Mouse (Mus musculus) forebrain, embryonic 13.5 days (tissue): ENCODE measurements around the gene Nucks1. TPM values are rescaled to one million over a fixed set of nuclear protein-coding genes. Genes with fewer than 3 reads are reported as not detected.

Experiments used
- ATAC-seq: fragments of 200-750 bp; cut with Nextera tagmentation; 2 replicates; pipeline ENCODE4 v1.8.0; 2017
- H3K27ac ChIP-seq: fragments of 300-500 bp; sonication (generic); 2 replicates; pipeline ENCODE4 v1.5.1; 2015; ENCODE audit warnings: inconsistent platforms, mild to moderate bottlenecking, moderate library complexity
- H3K27me3 ChIP-seq: fragments of 300-500 bp; sonication (generic); 2 replicates; pipeline ENCODE4 v1.6.1; 2015; ENCODE audit warnings: mild to moderate bottlenecking, inconsistent platforms
- H3K36me3 ChIP-seq: fragments of 300-500 bp; sonication (generic); 2 replicates; pipeline ENCODE4 v1.6.1; 2015; ENCODE audit warnings: mild to moderate bottlenecking, inconsistent platforms; ENCODE audit not compliant: poor library complexity, severe bottlenecking
- H3K4me1 ChIP-seq: fragments of 300-500 bp; sonication (generic); 2 replicates; pipeline ENCODE4 v1.6.1; 2015; ENCODE audit warnings: inconsistent platforms
- H3K4me2 ChIP-seq: fragments of 300-500 bp; sonication (generic); 2 replicates; pipeline ENCODE4 v1.6.1; 2015; ENCODE audit warnings: inconsistent platforms, mild to moderate bottlenecking, moderate library complexity
- H3K4me3 ChIP-seq: fragments of 300-500 bp; sonication (generic); 2 replicates; pipeline ENCODE4 v1.5.1; 2015; ENCODE audit warnings: mild to moderate bottlenecking, inconsistent platforms
- H3K9ac ChIP-seq: fragments of 300-500 bp; sonication (generic); 2 replicates; pipeline ENCODE4 v1.6.1; 2015; ENCODE audit warnings: mild to moderate bottlenecking, inconsistent platforms
- H3K9me3 ChIP-seq: fragments of 300-500 bp; sonication (generic); replicated peaks from 2 replicates; pipeline ENCODE4 v1.6.1; 2016; ENCODE audit warnings: inconsistent platforms
- WGBS: fragments of 180-500 bp; shearing (Covaris S2); methylation state at CpG from one replicate; pipeline ENCODE4 v1.1.7; 2015; 5-methylcytosine and 5-hydroxymethylcytosine counted together
- polyA plus RNA-seq: library from polyadenylated mRNA; unstranded; fragments of >200 nt; fragmentation: Nextera tagmentation; extraction: Ambion mirVana; gene quantifications from 2 replicates; pipeline ENCODE4 v1.2.1, GENCODE M21; 2015

Nucks1 gene
- polyA plus RNA-seq, 1 experiment from 2014 or later, result 83.9 TPM

DNA sequence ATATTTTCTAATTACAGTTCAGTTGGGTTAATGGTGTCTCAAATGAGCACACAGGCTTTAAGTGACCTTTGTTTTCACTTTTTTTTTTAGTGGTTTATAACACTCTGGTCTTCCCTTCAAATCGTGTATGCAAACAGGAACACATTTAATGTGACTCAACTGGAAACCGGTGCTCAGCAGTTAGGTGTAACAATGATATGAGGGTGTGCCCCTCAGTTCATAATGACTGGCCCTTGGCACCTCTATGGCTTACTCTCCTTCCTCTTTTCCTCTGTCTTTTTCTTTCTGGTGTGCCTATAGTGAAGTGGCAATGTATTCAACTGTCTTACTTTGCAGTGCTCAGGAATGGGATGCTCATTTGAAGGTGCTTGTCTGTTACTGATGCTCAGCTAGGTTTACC is 23.1 kb downstream of the Nucks1 start:
- 91% methylated on average over 2 of the region's 2 CpGs for WGBS
- Histone ChIP-seq H3K4me3 (no peak overlapping the region), H3K9ac (no peak overlapping the region), H3K4me2 (no peak overlapping the region), H3K9me3 (no peaks in the 10 kb centered on the region), H3K27me3 (no peaks in the 10 kb centered on the region), H3K4me1 (no peaks in the 10 kb centered on the region), H3K27ac (no peak overlapping the region), H3K36me3 (peaks cover 69% of the 10 kb centered on the region)
- ATAC-seq, result no peak

DNA sequence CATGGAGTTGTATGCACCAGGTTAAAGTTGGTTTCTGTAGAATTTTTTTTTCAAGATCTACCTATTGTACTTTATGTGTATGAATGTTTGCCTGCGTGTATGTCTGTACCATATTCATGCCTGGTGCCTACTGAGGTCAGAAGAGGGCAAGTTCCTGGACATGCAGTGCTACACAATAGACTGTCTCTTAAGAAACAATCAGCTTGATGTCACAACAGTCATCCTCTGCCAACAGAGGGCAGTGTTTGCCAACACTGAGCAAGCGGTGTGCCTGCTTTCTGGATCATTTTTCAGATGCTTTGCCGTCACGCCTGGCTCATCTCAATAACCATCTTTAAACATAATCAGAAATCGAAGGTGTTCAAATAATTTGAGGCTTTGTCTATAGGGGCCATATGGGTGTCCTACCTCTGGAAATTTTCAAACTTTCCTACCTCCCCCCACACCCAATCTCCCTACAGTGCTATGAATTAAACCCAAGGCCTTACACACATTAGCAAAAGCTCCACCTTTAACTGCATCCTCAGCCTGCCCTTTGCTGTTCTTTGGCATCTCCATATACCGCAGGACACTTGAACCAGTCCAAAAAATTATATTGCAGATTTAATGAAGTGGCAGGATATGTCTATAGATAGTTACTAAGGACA is 27.4 kb downstream of the Nucks1 start:
- Histone ChIP-seq H3K4me2 (no peak overlapping the region), H3K27ac (no peak overlapping the region)

DNA sequence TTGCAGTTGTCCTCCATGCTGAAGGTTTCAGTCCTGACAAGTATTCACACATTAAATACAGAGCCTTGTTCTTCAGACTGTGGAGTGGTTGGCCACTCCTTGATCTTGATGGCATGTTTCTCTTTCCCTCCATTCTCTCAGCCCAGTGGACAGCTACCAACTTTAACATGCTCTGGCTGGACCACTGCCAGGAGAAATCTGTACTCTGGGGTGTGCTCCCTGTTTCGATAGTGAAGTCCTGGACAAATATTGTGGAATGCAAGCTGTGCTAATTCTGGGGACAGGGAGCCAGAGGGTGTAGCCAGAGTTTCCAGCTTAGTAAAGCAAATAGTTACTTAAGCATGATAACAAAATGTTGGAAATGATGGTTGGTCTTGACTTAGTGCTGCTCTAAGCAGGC is 28.5 kb downstream of the Nucks1 start:
- H3K36me3 ChIP-seq, result peaks cover 24% of the 10 kb centered on the region
- H3K4me1 ChIP-seq, result no peaks in the 10 kb centered on the region
- H3K27ac ChIP-seq, result no peak overlapping the region
- 79% methylated on average over 1 of the region's 1 CpGs for WGBS
- no peak overlapping the region for H3K4me2 ChIP-seq
- no peaks in the 10 kb centered on the region for H3K27me3 ChIP-seq
- ATAC-seq, result no peak
- H3K9me3 ChIP-seq, result no peaks in the 10 kb centered on the region
- H3K9ac ChIP-seq, result no peak overlapping the region
- H3K4me3 ChIP-seq, result no peak overlapping the region

More for the DNA sequence above, 27.4 kb downstream of the Nucks1 start:
- H3K27me3 ChIP-seq, result no peaks in the 10 kb centered on the region
- H3K9ac ChIP-seq, result no peak overlapping the region
- no peak overlapping the region for H3K4me3 ChIP-seq
- H3K9me3 ChIP-seq, result no peaks in the 10 kb centered on the region
- peak; percentile 71; the same call in 1 of the 2 replicates for ATAC-seq
- WGBS, result 47% methylated on average over 6 of the region's 6 CpGs
- no peaks in the 10 kb centered on the region for H3K4me1 ChIP-seq
- H3K36me3 ChIP-seq, result peaks cover 32% of the 10 kb centered on the region

DNA sequence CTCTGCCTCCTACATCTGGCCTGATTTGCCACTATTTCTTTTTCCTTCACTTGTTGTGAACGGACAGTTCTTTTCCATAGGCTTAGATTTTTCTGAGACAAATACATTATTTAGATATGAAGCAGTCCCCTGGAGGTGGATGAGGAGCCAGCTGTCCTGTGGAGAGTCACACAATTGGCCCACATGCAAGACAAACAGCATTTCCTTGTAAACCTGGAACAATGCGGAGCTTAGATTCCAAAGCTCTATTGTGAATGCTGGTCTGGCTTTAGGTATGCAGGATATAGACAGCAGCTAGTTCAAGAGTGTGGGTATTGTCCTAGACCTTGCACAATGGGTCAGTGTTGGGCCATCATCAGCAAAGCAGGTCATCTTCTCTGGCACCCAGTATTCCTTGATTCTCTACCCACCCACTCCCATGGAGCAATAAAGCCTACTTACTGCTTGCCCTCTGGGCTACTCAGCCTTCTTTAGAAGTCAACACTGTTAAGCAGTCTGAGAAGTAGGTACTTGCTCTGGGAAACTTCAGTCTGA is 30.4 kb downstream of the Nucks1 start:
- Histone ChIP-seq H3K4me2 (no peak overlapping the region), H3K36me3 (peaks cover 9% of the 10 kb centered on the region), H3K27ac (no peak overlapping the region), H3K4me3 (no peak overlapping the region), H3K9ac (no peak overlapping the region), H3K9me3 (no peaks in the 10 kb centered on the region), H3K27me3 (no peaks in the 10 kb centered on the region), H3K4me1 (no peaks in the 10 kb centered on the region)
- no peak for ATAC-seq
- 46% methylated on average over 2 of the region's 2 CpGs for WGBS

DNA sequence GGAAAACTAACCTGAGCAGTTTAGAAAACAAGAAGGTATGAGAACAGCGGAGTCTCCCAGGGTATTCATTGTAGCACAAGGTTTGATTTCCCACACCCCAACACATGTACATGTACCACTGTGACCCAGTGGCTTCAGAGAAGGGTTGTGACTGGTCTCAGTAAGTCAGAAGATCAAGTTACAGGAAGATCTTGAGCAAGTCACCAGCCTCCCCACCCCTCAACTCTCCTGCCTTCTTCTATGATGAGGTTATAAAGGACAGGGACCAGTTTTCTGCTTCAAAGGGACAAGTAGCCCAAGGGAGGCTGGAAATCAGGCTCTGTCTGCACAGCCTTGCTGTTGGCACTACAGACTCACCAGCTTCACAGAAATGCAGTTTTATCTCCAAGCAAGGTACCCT is 31.2 kb downstream of the Nucks1 start:
- no peak for ATAC-seq
- H3K4me2 ChIP-seq, result no peak overlapping the region
- H3K4me3 ChIP-seq, result no peak overlapping the region
- 96% methylated on average over 1 of the region's 1 CpGs for WGBS
- no peak overlapping the region for H3K9ac ChIP-seq
- H3K4me1 ChIP-seq, result no peaks in the 10 kb centered on the region
- H3K27me3 ChIP-seq, result no peaks in the 10 kb centered on the region
- peaks cover 9% of the 10 kb centered on the region for H3K36me3 ChIP-seq
- no peaks in the 10 kb centered on the region for H3K9me3 ChIP-seq
- no peak overlapping the region for H3K27ac ChIP-seq

DNA sequence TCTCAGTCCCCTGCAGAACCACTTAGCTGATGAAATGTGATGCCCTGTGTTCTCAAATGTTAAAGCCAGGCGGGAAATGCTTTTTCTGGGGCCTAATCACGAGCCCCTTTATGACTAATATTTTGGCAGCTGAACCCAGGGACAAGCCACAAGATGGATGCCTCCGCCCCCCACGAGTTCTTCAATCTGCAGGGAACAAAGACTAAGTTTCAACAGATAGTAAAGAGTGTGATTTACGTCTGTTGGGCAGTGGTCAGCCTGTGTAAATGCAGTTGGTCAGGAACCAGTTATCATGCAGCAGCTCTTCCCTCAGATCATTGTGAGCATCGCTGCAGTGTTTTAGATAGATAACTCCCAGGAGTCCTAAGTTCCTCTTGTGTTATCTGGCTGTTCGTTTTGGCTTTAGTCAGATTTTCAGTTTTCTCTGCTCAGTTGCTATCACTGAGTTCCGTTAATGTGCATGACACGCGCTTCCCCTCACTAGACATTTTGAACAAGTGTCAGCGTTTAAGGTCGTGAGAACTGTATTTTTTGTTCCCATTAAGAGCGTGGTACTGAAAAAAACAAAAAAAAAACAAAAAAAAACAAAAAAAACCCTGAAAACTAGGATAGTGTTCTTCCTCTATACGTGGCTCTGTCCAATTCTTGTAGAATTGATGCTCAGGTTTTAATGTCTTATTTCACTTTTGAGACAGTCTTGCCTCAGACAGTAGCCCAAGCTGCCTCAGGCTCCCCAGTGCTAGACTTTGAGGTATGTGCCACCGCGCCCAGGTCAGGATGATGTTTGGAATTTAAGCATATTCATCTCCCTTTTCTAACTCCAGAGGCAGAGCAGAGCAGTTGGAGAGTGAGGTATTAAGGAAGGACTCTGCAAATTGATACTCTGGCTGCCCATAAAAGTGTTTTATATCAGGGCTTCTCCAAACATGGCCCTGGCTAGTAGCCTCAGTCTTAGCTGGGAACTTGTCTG is 32.6 kb downstream of the Nucks1 start:
- no peak for ATAC-seq
- Histone ChIP-seq H3K36me3 (no peaks in the 10 kb centered on the region; the same call in 1 of the 2 replicates), H3K9me3 (no peaks in the 10 kb centered on the region), H3K4me2 (no peak overlapping the region), H3K27me3 (no peaks in the 10 kb centered on the region), H3K4me1 (no peaks in the 10 kb centered on the region), H3K27ac (no peak overlapping the region), H3K9ac (no peak overlapping the region), H3K4me3 (no peak overlapping the region)
- WGBS, result 83% methylated on average over 16 of the region's 16 CpGs

DNA sequence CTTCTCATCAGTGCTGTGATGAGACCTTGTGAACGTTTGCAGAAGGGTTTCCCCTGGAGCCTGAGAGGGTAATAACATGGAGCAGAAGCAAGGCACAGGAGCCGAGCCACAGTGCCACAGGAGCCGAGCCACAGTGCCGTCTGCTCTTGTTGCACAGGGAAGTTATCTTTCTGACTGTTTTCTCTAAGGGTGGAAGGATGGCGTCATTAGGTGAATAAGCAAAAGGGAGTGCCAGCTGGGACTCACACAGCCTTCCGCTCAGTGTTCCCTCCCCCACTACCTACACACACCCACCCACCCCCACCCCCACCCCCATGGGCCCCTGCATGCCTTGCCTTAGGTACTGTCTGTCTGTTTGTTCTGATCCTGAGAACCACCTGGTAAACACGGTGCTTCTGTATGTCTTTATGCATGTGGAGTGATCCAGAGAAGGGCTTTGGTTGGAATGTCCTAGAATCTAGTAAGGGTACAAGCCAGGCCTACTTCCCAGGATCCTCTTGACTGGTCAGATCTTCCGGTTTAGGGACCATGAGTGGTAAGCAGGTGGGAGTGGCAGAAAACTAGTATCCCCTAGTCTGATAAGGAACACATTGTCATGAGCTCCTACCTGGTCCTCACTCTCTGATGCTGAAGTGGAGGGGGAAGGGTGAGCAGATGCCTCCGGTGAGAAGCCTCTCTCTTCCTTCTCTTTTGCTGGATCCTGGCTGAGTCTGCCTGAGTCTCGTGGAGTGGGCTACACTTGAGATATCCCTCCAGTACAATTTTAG is 35.5 kb downstream of the Nucks1 start:
- Histone ChIP-seq H3K36me3 (no peaks in the 10 kb centered on the region), H3K27ac (no peak overlapping the region), H3K4me3 (no peak overlapping the region), H3K9me3 (no peaks in the 10 kb centered on the region), H3K4me1 (no peaks in the 10 kb centered on the region), H3K4me2 (no peak overlapping the region), H3K27me3 (no peaks in the 10 kb centered on the region), H3K9ac (no peak overlapping the region)
- ATAC-seq, result no peak
- WGBS, result 76% methylated on average over 10 of the region's 10 CpGs

DNA sequence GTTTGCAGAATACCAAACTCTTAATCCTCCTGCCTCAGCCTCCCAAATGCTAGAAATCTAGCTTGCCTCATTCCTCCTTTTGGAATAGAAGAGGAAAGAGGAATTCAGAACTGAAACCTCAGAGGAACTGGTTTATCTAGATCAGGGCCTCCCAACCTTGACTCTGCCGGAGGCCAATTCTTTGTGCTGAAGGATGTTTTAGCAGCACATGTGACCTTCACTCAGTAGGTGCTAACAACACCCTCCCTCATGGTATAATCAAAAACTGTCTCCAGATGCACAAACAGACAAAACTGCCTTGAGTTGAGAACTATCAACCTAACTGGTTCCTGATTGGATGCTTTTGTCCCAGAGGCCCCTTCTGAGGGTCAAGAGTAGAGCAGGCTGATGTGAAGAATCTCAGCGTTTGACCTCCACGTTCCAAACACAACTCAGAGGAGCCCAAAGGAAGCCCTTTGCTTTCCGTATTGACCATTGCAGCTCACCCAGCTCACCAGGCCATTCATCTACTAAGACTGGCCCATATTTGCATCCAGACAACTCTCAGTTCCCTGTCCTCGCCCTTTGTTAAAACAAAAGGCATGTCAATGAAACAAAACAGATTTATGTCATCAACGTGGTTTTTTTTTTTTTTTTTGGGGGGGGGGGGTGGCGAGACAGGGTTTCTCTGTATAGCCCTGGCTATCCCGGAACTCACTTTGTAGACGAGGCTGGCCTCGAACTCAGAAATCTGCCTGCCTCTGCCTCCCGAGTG is 36.3 kb downstream of the Nucks1 start:
- no peak overlapping the region for H3K4me3 ChIP-seq
- WGBS, result 93% methylated on average over 11 of the region's 11 CpGs
- no peaks in the 10 kb centered on the region for H3K27me3 ChIP-seq
- no peaks in the 10 kb centered on the region for H3K4me1 ChIP-seq
- ATAC-seq, result no peak
- H3K27ac ChIP-seq, result no peak overlapping the region
- H3K4me2 ChIP-seq, result no peak overlapping the region
- no peak overlapping the region for H3K9ac ChIP-seq
- no peaks in the 10 kb centered on the region for H3K9me3 ChIP-seq
- H3K36me3 ChIP-seq, result no peaks in the 10 kb centered on the region

DNA sequence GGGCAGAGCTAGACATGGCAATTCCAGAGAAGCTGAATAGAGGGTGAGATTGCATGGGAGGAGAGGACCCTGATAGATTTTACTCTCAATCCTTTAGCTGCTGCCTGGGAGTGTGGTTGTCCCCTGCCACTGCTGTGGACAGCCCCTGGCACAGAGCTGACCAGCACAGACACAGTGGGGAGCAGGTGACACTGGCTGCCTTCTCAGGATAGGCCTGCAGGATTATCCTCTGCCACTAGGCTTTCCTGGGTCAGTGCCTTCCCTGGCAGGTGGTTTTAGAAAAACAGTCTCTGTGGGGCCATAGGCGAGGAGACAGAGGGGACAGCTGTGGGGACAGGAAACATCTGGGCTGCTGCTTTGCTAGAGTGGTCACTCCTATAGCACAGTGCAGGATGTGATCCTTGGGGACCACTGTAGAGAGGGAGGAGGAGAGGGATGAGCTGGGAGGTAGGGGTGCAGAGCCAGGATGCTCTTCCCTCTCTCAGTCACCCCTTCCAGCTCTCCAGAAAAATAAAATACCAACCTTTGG is 37.7 kb downstream of the Nucks1 start:
- H3K4me1 ChIP-seq, result no peaks in the 10 kb centered on the region
- no peak overlapping the region for H3K4me2 ChIP-seq
- H3K36me3 ChIP-seq, result no peaks in the 10 kb centered on the region
- no peak overlapping the region for H3K9ac ChIP-seq
- H3K4me3 ChIP-seq, result no peak overlapping the region
- no peaks in the 10 kb centered on the region for H3K27me3 ChIP-seq
- no peaks in the 10 kb centered on the region for H3K9me3 ChIP-seq
- no peak overlapping the region for H3K27ac ChIP-seq
- WGBS, result 50% methylated on average over 1 of the region's 1 CpGs
- no peak for ATAC-seq

DNA sequence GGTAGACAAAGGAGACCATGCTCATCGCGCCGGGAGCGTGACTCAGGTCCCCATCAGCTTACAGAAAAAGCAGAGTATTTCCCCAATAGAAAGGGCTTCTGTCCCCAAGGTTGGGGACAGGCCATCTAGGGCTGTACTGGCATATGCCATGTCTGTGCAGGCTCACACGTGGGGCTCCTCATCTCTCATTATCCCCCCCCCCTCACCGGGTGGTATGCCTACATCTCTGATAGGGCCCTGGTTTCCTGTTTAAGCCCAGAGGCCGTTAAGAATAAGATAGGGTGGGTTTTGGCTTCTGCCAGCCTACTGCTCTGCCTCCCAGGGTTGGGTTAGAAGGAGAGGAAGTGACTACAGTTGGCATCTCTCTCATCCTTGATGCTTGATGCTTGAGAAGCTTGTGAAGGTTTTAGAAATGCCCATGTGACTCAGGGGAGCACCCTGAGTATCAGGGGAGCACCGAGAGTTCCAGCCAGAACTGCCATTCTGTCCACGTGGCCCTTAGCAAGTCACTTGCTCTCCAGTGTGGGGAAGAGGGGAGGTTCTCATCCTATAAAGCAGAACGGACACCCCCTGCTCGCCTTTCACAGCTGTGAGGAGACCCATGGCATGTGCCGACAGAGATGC is 44.0 kb downstream of the Nucks1 start:
- ATAC-seq, result no peak
- no peak overlapping the region for H3K4me3 ChIP-seq
- WGBS, result 86% methylated on average over 12 of the region's 12 CpGs
- H3K9me3 ChIP-seq, result no peaks in the 10 kb centered on the region
- no peak overlapping the region for H3K27ac ChIP-seq
- no peak overlapping the region for H3K4me2 ChIP-seq
- no peak overlapping the region for H3K9ac ChIP-seq
- no peaks in the 10 kb centered on the region for H3K4me1 ChIP-seq
- H3K36me3 ChIP-seq, result no peaks in the 10 kb centered on the region
- no peaks in the 10 kb centered on the region for H3K27me3 ChIP-seq
